Mouse (Mus musculus) heart, embryonic 15.5 days (tissue): ENCODE results near the gene Helz2. TPM values are rescaled to one million over a fixed set of nuclear protein-coding genes. Genes with fewer than 3 reads are reported as not detected.
A peak's percentile ranks its signal among the peaks of the same experiment; 100 is the strongest.
"Not testable (repeated sequence)": the region's sequence is repeated elsewhere in the genome, so short reads cannot be mapped to it uniquely, and the experiment has no call there.

ENCODE experiments used
- ATAC-seq: fragments of 200-750 bp; cut with Nextera tagmentation; replicated peaks from 2 replicates; pipeline ENCODE4 v1.8.0; 2017; ENCODE audit warnings: low read depth, moderate TSS enrichment; ENCODE audit not compliant: insufficient number of reproducible peaks, insufficient read depth, low FRiP score
- H3K27ac ChIP-seq: fragments of 300-500 bp; sonication (generic); 2 replicates; pipeline ENCODE4 v1.5.1; 2015; ENCODE audit warnings: mild to moderate bottlenecking, inconsistent platforms
- H3K27me3 ChIP-seq: fragments of 300-500 bp; sonication (generic); 2 replicates; pipeline ENCODE4 v1.6.1; 2015; ENCODE audit warnings: inconsistent platforms
- H3K36me3 ChIP-seq: fragments of 300-500 bp; sonication (generic); 2 replicates; pipeline ENCODE4 v1.6.1; 2015; ENCODE audit warnings: mild to moderate bottlenecking, inconsistent platforms
- H3K4me1 ChIP-seq: fragments of 300-500 bp; sonication (generic); replicated peaks from 2 replicates; pipeline ENCODE4 v1.6.1; 2015; ENCODE audit warnings: inconsistent platforms
- H3K4me2 ChIP-seq: fragments of 300-500 bp; sonication (generic); 2 replicates; pipeline ENCODE4 v1.6.1; 2015; ENCODE audit warnings: inconsistent platforms, mild to moderate bottlenecking, moderate library complexity
- H3K4me3 ChIP-seq: fragments of 300-500 bp; sonication (generic); 2 replicates; pipeline ENCODE4 v1.5.1; 2015; ENCODE audit warnings: mild to moderate bottlenecking, inconsistent platforms
- H3K9ac ChIP-seq: fragments of 300-500 bp; sonication (generic); 2 replicates; pipeline ENCODE4 v1.6.1; 2015; ENCODE audit warnings: mild to moderate bottlenecking, inconsistent platforms
- H3K9me3 ChIP-seq: fragments of 300-500 bp; sonication (generic); replicated peaks from 2 replicates; pipeline ENCODE4 v1.6.1; 2016; ENCODE audit warnings: inconsistent platforms
- WGBS: fragments of 180-500 bp; shearing (Covaris S2); methylation state at CpG from one replicate; pipeline ENCODE4 v1.1.7; 2015; ENCODE audit warnings: mixed read lengths; 5-methylcytosine and 5-hydroxymethylcytosine counted together
- polyA plus RNA-seq: library from polyadenylated mRNA; unstranded; fragments of >200 nt; fragmentation: Nextera tagmentation; extraction: Ambion mirVana; gene quantifications from 2 replicates; pipeline ENCODE4 v1.2.1, GENCODE M21; 2015

The Helz2 gene
- polyA plus RNA-seq, 1 experiment from 2014 or later, result 0.87 TPM

DNA sequence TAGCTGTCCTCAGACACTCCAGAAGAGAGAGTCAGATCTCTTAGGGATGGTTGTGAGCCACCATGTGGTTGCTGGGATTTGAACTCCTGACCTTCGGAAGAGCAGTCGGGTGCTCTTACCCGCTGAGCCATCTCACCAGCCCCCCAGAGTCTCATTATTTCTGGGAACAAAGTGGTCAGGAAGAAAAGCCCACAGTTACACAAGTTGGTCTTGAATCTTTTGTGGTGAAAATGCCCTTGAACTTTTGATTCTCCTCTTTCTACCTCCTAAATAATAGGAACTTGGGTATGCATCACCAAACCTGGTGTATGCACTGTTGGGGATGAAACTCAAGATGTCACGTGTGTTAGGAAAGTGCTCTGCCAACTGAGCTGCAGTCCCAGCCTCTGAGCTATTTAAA, 49.9 kb downstream of the Helz2 start:
- peaks cover 6% of the 10 kb centered on the region for H3K4me1 ChIP-seq
- WGBS, result 58% methylated on average over 4 of the region's 4 CpGs

DNA sequence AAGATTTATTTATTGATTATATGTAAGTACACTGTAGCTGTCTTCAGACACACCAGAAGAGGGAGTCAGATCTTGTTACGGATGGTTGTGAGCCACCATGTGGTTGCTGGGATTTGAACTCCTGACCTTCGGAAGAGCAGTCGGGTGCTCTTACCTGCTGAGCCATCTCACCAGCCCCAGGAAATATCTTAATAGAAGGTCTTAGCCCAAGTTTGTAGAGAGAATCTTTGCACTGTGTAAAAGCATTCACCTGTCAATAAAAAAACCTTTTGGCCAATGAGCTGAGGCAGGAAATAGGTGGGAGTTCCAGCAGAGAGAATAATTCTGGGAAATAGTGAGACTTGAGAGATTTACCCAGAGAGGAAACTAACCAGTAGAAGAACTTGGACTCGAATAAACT, 50.4 kb downstream of the Helz2 start:
- H3K9me3 ChIP-seq, H3K9ac ChIP-seq, H3K4me1 ChIP-seq, H3K36me3 ChIP-seq, H3K4me2 ChIP-seq, H3K4me3 ChIP-seq, H3K27ac ChIP-seq, ATAC-seq, H3K27me3 ChIP-seq: not testable (repeated sequence)
- WGBS, result 71% methylated on average over 4 of the region's 4 CpGs

More for the DNA sequence above, 49.9 kb downstream of the Helz2 start:
- Histone ChIP-seq H3K4me2 (no peak overlapping the region), H3K9me3 (no peaks in the 10 kb centered on the region), H3K27ac (no peak overlapping the region), H3K27me3 (no peaks in the 10 kb centered on the region; the same call in 1 of the 2 replicates), H3K9ac (no peak overlapping the region), H3K36me3 (no peaks in the 10 kb centered on the region), H3K4me3 (no peak overlapping the region)
- no peak for ATAC-seq

DNA sequence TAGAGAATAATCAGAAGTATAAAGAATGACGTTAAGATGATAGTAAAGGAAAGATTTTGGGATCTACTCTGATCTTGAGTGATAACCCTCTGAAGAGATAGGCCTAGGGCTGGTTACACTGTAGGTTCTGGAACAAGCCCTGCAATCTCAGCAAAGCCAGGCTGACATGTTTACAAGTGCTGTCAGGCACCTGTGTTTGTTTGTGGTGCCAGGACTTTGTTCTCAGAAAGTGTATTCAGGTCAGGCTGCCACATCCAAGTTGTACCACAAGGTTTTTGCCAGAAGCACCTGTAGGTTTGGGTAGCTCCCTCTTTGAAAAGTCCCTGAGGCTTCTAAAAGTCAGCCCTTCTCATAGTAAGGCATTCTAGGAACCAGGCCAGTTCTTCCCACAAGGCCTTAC, 52.5 kb downstream of the Helz2 start:
- Histone ChIP-seq H3K9ac (no peak overlapping the region), H3K27me3 (no peaks in the 10 kb centered on the region; the same call in 1 of the 2 replicates), H3K9me3 (no peaks in the 10 kb centered on the region), H3K27ac (no peak overlapping the region), H3K4me1 (peaks cover 8% of the 10 kb centered on the region), H3K36me3 (no peaks in the 10 kb centered on the region), H3K4me3 (no peak overlapping the region), H3K4me2 (no peak overlapping the region)
- 87% methylated on average over 1 of the region's 1 CpGs for WGBS
- no peak for ATAC-seq

DNA sequence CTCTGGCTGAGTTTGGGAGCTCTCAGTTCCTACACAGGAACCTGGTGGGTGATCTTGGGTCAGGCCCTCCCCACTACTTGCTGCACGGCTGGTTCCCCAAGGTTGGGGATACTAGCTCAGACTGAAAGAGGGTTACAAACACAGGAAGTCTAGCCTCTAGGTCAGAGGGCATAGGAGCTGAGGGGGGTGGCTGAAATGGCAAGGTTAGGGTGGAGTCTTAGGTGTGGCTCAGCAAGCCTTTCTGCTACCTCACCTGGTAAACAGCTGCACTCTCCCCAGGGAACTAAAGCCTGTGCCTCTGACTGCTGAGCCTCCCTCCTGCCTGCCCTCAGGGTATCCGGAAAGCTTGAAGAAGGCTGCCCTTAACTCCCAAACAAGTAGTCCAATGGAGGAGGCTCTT, 53.1 kb downstream of the Helz2 start:
- ATAC-seq, result no peak
- no peak overlapping the region for H3K9ac ChIP-seq
- H3K9me3 ChIP-seq, result no peaks in the 10 kb centered on the region
- H3K27ac ChIP-seq, result peak overlapping the region; percentile 41; the same call in 1 of the 2 replicates
- H3K36me3 ChIP-seq, result no peaks in the 10 kb centered on the region
- no peaks in the 10 kb centered on the region for H3K27me3 ChIP-seq
- H3K4me3 ChIP-seq, result 0 out of 2 replicates have a peak overlapping the region, but pooled peaks have one; percentile 75
- peak overlapping the region; percentile 95 for H3K4me2 ChIP-seq
- peaks cover 8% of the 10 kb centered on the region for H3K4me1 ChIP-seq
- WGBS, result 52% methylated on average over 2 of the region's 2 CpGs

DNA sequence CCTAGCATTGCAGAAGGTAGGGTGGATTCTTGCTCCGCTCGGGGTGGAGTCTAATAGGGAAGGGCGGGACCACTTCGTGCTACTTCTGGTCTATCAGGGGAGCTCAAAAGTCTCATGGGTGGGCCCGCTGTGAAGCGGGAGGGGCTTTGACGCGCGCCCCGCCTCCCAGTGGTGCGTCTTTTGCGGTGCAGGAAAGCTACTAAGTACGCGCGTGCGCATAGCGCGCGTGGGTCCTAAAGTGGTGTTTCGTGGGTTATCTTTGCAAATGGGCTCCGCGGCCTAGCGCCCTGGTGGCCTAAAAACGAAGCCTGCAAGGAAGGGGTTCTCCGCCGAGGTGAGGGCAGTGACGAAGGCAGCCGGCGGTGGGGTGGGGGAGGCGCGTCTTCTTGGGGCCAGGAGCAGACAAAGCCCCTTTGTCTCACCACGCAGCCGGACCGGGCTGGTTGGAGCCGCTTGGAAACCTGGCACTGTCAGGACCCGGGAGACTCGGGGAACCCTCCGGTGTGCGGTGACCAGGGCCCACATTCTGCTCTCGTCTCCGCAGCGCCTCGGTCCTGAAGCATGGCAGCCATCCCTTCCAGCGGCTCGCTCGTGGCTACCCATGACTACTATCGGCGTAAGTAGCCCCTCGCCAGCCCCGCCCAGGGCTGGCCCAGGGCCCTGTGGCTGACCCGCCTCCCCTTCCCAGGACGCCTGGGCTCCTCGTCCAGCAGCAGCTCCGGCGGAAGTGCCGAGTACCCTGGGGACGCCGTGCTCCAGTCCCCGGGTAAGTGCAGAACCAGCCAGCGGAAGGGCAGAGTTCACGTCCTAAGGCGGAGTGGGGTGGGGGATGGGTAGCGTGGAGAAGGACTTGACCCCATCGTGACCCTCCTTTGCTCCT, 54.5 kb downstream of the Helz2 start, which contains the start of gene Ppdpf:
Gene Ppdpf (plus strand): TSS at position 127 of the 880 bp plus-strand sequence.
- Histone ChIP-seq H3K27me3 (no peaks in the 10 kb centered on the region), H3K4me1 (peaks cover 8% of the 10 kb centered on the region), H3K9me3 (no peaks in the 10 kb centered on the region), H3K4me3 (peak within 1 kb of the TSS; percentile 75), H3K9ac (peak within 1 kb of the TSS; percentile 75), H3K4me2 (peak within 1 kb of the TSS; percentile 95), H3K27ac (peak within 1 kb of the TSS; percentile 92), H3K36me3 (no peaks in the 10 kb centered on the region)
- peak; percentile 95 for ATAC-seq
- WGBS, result under 1% methylated on average over 64 of the region's 64 CpGs

DNA sequence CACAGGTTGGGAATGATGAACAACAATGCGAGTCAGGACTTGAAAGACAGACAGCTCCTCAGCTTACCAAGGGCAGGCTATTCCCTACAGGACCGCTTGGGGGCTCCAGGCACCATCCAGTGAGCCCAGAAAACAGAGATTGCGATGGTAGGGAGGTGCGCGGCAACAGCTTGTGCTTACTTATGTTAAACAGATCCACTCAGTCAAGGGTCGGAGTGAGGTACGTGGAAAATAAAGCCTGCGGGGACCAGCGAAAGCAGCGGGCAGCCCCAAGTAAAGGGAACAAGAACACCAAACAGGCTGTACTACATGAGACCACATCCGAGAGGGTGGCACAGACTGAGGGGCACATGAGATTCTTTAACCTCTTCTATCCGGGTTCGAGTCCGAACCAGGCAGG, 55.2 kb downstream of the Helz2 start:
- peak; percentile 73 for ATAC-seq
- H3K4me1 ChIP-seq, result peaks cover 8% of the 10 kb centered on the region
- H3K4me3 ChIP-seq, result peak overlapping the region; percentile 75
- no peaks in the 10 kb centered on the region for H3K27me3 ChIP-seq
- under 1% methylated on average over 14 of the region's 14 CpGs for WGBS
- H3K9me3 ChIP-seq, result no peaks in the 10 kb centered on the region
- peak overlapping the region; percentile 92 for H3K27ac ChIP-seq
- peak overlapping the region; percentile 95 for H3K4me2 ChIP-seq
- H3K36me3 ChIP-seq, result no peaks in the 10 kb centered on the region
- H3K9ac ChIP-seq, result peak overlapping the region; percentile 75

DNA sequence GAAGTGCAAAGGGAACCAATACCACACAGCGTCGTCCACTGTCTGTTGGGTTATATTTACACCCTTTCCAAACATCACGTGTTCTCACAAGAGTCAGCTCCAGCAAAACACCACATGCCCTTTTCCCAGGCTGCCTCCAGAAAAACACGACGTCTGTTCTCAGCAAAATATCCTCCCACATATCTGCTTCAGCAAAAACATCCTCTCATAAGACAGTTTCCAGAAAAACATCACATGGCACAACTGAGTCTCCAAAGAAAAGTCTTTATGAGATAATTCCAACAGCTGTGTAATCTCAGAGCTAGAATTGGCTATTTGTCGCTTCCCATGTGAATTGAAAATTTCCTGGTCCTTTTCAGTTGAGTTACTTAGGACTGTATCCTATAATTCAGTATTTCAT, 60.9 kb downstream of the Helz2 start:
- H3K9ac ChIP-seq, result no peak overlapping the region
- no peak overlapping the region for H3K4me2 ChIP-seq
- WGBS, result 56% methylated on average over 6 of the region's 6 CpGs
- H3K36me3 ChIP-seq, result no peaks in the 10 kb centered on the region
- no peaks in the 10 kb centered on the region for H3K9me3 ChIP-seq
- no peaks in the 10 kb centered on the region for H3K27me3 ChIP-seq
- H3K4me1 ChIP-seq, result no peaks in the 10 kb centered on the region
- no peak for ATAC-seq
- H3K27ac ChIP-seq, result no peak overlapping the region
- no peak overlapping the region for H3K4me3 ChIP-seq

DNA sequence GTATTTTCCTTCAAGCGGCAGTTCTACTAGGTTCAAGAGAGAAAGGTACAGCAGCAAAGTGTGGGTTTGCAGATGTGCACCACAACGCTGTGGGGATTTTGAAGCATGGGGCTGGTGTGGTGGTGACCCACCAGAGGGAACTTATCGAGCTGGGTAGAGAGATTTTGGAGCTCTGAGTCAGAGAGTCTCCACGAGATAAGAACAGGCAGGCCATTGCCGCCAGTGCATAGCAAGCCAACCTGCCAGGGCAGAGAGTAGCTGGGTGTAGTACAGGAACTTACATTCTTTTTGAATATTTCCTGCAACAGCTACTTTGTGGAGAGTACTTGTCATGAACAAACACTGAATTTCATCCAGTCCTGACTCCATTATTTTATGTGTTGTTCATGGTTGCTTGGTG, 63.4 kb downstream of the Helz2 start:
- no peak overlapping the region for H3K9ac ChIP-seq
- no peaks in the 10 kb centered on the region for H3K27me3 ChIP-seq
- no peaks in the 10 kb centered on the region for H3K9me3 ChIP-seq
- no peaks in the 10 kb centered on the region for H3K36me3 ChIP-seq
- H3K4me2 ChIP-seq, result no peak overlapping the region
- H3K4me3 ChIP-seq, result no peak overlapping the region
- H3K4me1 ChIP-seq, result no peaks in the 10 kb centered on the region
- 53% methylated on average over 5 of the region's 5 CpGs for WGBS
- ATAC-seq, result no peak
- no peak overlapping the region for H3K27ac ChIP-seq

DNA sequence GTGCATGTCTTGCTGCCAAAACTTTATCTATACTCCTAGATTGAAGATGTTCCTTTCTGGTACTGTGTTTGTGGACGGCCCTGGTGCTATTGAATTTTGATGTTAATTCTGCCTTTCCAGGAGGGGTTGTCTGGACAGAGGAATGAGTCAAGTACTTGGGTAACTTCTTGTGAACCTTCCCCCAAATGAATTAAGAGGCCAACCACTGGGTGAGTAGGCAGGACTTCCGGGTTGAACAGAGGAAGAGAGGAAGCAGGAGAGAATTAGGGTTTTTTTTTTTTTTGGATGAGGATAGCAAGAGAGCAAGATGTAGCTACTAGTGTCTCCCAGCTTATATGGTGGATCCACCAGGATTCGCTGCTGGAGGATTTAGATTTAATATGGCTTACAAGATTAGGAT, 63.8 kb downstream of the Helz2 start:
- no peak for ATAC-seq
- H3K4me2 ChIP-seq, result no peak overlapping the region
- WGBS, result 66% methylated on average over 3 of the region's 3 CpGs
- no peaks in the 10 kb centered on the region for H3K9me3 ChIP-seq
- no peaks in the 10 kb centered on the region for H3K4me1 ChIP-seq
- H3K36me3 ChIP-seq, result no peaks in the 10 kb centered on the region
- H3K9ac ChIP-seq, result no peak overlapping the region
- H3K27me3 ChIP-seq, result no peaks in the 10 kb centered on the region
- H3K4me3 ChIP-seq, result no peak overlapping the region
- no peak overlapping the region for H3K27ac ChIP-seq

Other genes with a start within 250 kb of the Helz2 start
- 0.28 and 0.75 TPM in 2 replicates for gene Chrna4, start 198.5 kb downstream of the Helz2 start, polyA plus RNA-seq
- gene Kcnq2, start 106.7 kb downstream of the Helz2 start, polyA plus RNA-seq, result 0.03 and 0.65 TPM in 2 replicates
- gene Eef1a2, start 85.0 kb downstream of the Helz2 start, polyA plus RNA-seq, result 12.1 and 13.2 TPM in 2 replicates
- gene Ppdpf, start 54.8 kb downstream of the Helz2 start, polyA plus RNA-seq, result 146 and 165 TPM in 2 replicates
- 0.05 TPM in 1 of 2 replicates, not detected in the other for gene Ptk6, start 39.2 kb downstream of the Helz2 start, polyA plus RNA-seq
- 0.09 and 0.10 TPM in 2 replicates for gene Srms, start 28.8 kb downstream of the Helz2 start, polyA plus RNA-seq
- 0.10 TPM in 1 of 2 replicates, not detected in the other for gene Fndc11, start 22.0 kb downstream of the Helz2 start, polyA plus RNA-seq
- gene Gmeb2, start 46.0 kb upstream of the Helz2 start, polyA plus RNA-seq, result 7.4 and 9.5 TPM in 2 replicates
- 0.89 and 13.4 TPM in 2 replicates for gene Stmn3, start 72.5 kb upstream of the Helz2 start, polyA plus RNA-seq
- 18.0 and 27.9 TPM in 2 replicates for gene Rtel1, start 77.7 kb upstream of the Helz2 start, polyA plus RNA-seq
- 24.1 and 32.2 TPM in 2 replicates for gene Zgpat, start 122.9 kb upstream of the Helz2 start, polyA plus RNA-seq
- 53.2 and 59.4 TPM in 2 replicates for gene Arfrp1, start 123.4 kb upstream of the Helz2 start, polyA plus RNA-seq
- gene Lime1, start 138.1 kb upstream of the Helz2 start, polyA plus RNA-seq, result 12.0 and 18.9 TPM in 2 replicates
- gene Zbtb46, start 217.4 kb upstream of the Helz2 start, polyA plus RNA-seq, result 8.6 and 10.4 TPM in 2 replicates